Mouse (Mus musculus) hindbrain, embryonic 12.5 days (tissue): ENCODE data around the gene Adam17. TPM values are rescaled to one million over a fixed set of nuclear protein-coding genes. Genes with fewer than 3 reads are reported as not detected.
"Not testable (repeated sequence)": the region's sequence is repeated elsewhere in the genome, so short reads cannot be mapped to it uniquely, and the experiment has no call there.

Experiments
- ATAC-seq: fragments of 200-750 bp; cut with Nextera tagmentation; 2 replicates; pipeline ENCODE4 v1.8.0; 2017; ENCODE audit warnings: moderate TSS enrichment; ENCODE audit not compliant: low FRiP score
- H3K27ac ChIP-seq: fragments of 300-500 bp; sonication (generic); 2 replicates; pipeline ENCODE4 v1.5.1; 2016; ENCODE audit warnings: mild to moderate bottlenecking
- H3K27me3 ChIP-seq: fragments of 300-500 bp; sonication (generic); 2 replicates; pipeline ENCODE4 v1.6.1; 2016; ENCODE audit warnings: mild to moderate bottlenecking
- H3K36me3 ChIP-seq: fragments of 300-500 bp; sonication (generic); 2 replicates; pipeline ENCODE4 v1.6.1; 2016; ENCODE audit warnings: mild to moderate bottlenecking
- H3K4me1 ChIP-seq: fragments of 300-500 bp; sonication (generic); 2 replicates; pipeline ENCODE4 v1.6.1; 2016
- H3K4me2 ChIP-seq: fragments of 300-500 bp; sonication (generic); replicated peaks from 2 replicates; pipeline ENCODE4 v1.6.1; 2016; ENCODE audit warnings: mild to moderate bottlenecking
- H3K4me3 ChIP-seq: fragments of 300-500 bp; sonication (generic); 2 replicates; pipeline ENCODE4 v1.5.1; 2016; ENCODE audit warnings: mild to moderate bottlenecking
- H3K9ac ChIP-seq: fragments of 300-500 bp; sonication (generic); 2 replicates; pipeline ENCODE4 v1.6.1; 2016; ENCODE audit warnings: mild to moderate bottlenecking, moderate library complexity
- H3K9me3 ChIP-seq: fragments of 300-500 bp; sonication (generic); replicated peaks from 2 replicates; pipeline ENCODE4 v1.6.1; 2016; ENCODE audit warnings: mild to moderate bottlenecking
- WGBS: fragments of 180-500 bp; shearing (Covaris S2); methylation state at CpG from one replicate; pipeline ENCODE4 v1.1.7; 2016; 5-methylcytosine and 5-hydroxymethylcytosine counted together
- polyA plus RNA-seq: library from polyadenylated mRNA; unstranded; fragments of >200 nt; fragmentation: Nextera tagmentation; extraction: Ambion mirVana; gene quantifications from 2 replicates; pipeline ENCODE4 v1.2.1, GENCODE M21; 2016

The Adam17 gene
- 37.4 and 40.7 TPM in 2 replicates for polyA plus RNA-seq

- peak within 1 kb of the TSS; percentile 75 for H3K4me2 ChIP-seq
- peak within 1 kb of the TSS; percentile 68 for H3K4me3 ChIP-seq
- H3K4me1 ChIP-seq: peaks cover 7% of the 10 kb centered on the region; the same call in 1 of the 2 replicates
- H3K9ac ChIP-seq: peak within 1 kb of the TSS; percentile 84
- H3K27ac ChIP-seq: peak within 1 kb of the TSS; percentile 94
- no peaks in the 10 kb centered on the region for H3K27me3 ChIP-seq
- H3K9me3 ChIP-seq: no peaks in the 10 kb centered on the region
- WGBS: under 1% methylated on average over 53 of the region's 55 CpGs
- peak; percentile 98 for ATAC-seq
- no peaks in the 10 kb centered on the region for H3K36me3 ChIP-seq
These were observed at the start of gene Adam17 for GRCm38 (mm10) chr12:21373100-21373819. Adam17 (minus strand) TSS chr12:21373632.

- H3K9ac ChIP-seq: peak overlapping the region; percentile 50
- H3K36me3 ChIP-seq: peaks cover 15% of the 10 kb centered on the region
- no peaks in the 10 kb centered on the region for H3K9me3 ChIP-seq
- peaks cover 17% of the 10 kb centered on the region for H3K4me1 ChIP-seq
- no peak for ATAC-seq
- peak overlapping the region; percentile 49 for H3K4me2 ChIP-seq
- 31% methylated on average over 11 of the region's 11 CpGs for WGBS
- H3K27ac ChIP-seq: peak overlapping the region; percentile 80
- peak overlapping the region; percentile 93; the same call in 1 of the 2 replicates for H3K4me3 ChIP-seq
- H3K27me3 ChIP-seq: no peaks in the 10 kb centered on the region
These were observed 45.2 kb upstream of the Adam17 start for GRCm38 (mm10) chr12:21418621-21419131.

GRCm38 (mm10) chr12:21418083-21418482, 44.7 kb upstream of the Adam17 start:
- peak overlapping the region; percentile 80 for H3K27ac ChIP-seq
- H3K9ac ChIP-seq: peak overlapping the region; percentile 50
- H3K27me3 ChIP-seq: no peaks in the 10 kb centered on the region
- ATAC-seq: no peak
- H3K4me1 ChIP-seq: peaks cover 17% of the 10 kb centered on the region
- H3K4me2 ChIP-seq: peak overlapping the region; percentile 49
- WGBS: 6% methylated on average over 10 of the region's 10 CpGs
- peak overlapping the region; percentile 93 for H3K4me3 ChIP-seq
- H3K9me3 ChIP-seq: peaks cover 4% of the 10 kb centered on the region; the same call in 1 of the 2 replicates
- peaks cover 20% of the 10 kb centered on the region for H3K36me3 ChIP-seq

- Histone ChIP-seq H3K9me3 (peaks cover 7% of the 10 kb centered on the region; the same call in 1 of the 2 replicates), H3K4me2 (peak within 1 kb of the TSS; percentile 73), H3K9ac (peak within 1 kb of the TSS; percentile 96), H3K36me3 (peaks cover 27% of the 10 kb centered on the region), H3K4me3 (peak within 1 kb of the TSS; percentile 93), H3K27ac (peak within 1 kb of the TSS; percentile 99), H3K4me1 (peaks cover 17% of the 10 kb centered on the region), H3K27me3 (no peaks in the 10 kb centered on the region)
- ATAC-seq: peak; percentile 100
- under 1% methylated on average over 102 of the region's 103 CpGs for WGBS
These were observed 44.0 kb upstream of the Adam17 start, which contains the start of gene Ywhaq for GRCm38 (mm10) chr12:21417100-21418070. Ywhaq (minus strand) TSS chr12:21417637.

- ATAC-seq: no peak
- WGBS: under 1% methylated on average over 15 of the region's 15 CpGs
These were observed 43.1 kb upstream of the Adam17 start for GRCm38 (mm10) chr12:21416506-21416905.

GRCm38 (mm10) chr12:21410620-21411019, 37.2 kb upstream of the Adam17 start:
- Histone ChIP-seq H3K4me1 (peaks cover 7% of the 10 kb centered on the region), H3K4me3 (no peak overlapping the region), H3K4me2 (no peak overlapping the region), H3K9ac (no peak overlapping the region), H3K27me3 (no peaks in the 10 kb centered on the region), H3K27ac (no peak overlapping the region), H3K36me3 (peaks cover 89% of the 10 kb centered on the region), H3K9me3 (peaks cover 25% of the 10 kb centered on the region)
- ATAC-seq: no peak
- WGBS: 91% methylated on average over 2 of the region's 2 CpGs

More at GRCm38 (mm10) chr12:21416506-21416905, 43.1 kb upstream of the Adam17 start:
- H3K27me3 ChIP-seq: no peaks in the 10 kb centered on the region
- H3K27ac ChIP-seq: peak overlapping the region; percentile 79
- peaks cover 13% of the 10 kb centered on the region; the same call in 1 of the 2 replicates for H3K9me3 ChIP-seq
- H3K4me2 ChIP-seq: peak overlapping the region; percentile 73
- H3K4me1 ChIP-seq: peaks cover 17% of the 10 kb centered on the region
- peak overlapping the region; percentile 93 for H3K4me3 ChIP-seq
- H3K9ac ChIP-seq: peak overlapping the region; percentile 85
- H3K36me3 ChIP-seq: peaks cover 36% of the 10 kb centered on the region

- Histone ChIP-seq H3K36me3 (peaks cover 82% of the 10 kb centered on the region), H3K27ac (no peak overlapping the region), H3K27me3 (no peaks in the 10 kb centered on the region), H3K4me3 (no peak overlapping the region), H3K4me2 (no peak overlapping the region), H3K9ac (no peak overlapping the region), H3K4me1 (no peaks in the 10 kb centered on the region), H3K9me3 (peaks cover 25% of the 10 kb centered on the region)
- WGBS: 99% methylated on average over 3 of the region's 3 CpGs
- no peak for ATAC-seq
These were observed 36.2 kb upstream of the Adam17 start for GRCm38 (mm10) chr12:21409651-21410050.

GRCm38 (mm10) chr12:21408789-21409367, 35.4 kb upstream of the Adam17 start:
- no peak for ATAC-seq
- H3K4me2 ChIP-seq: no peak overlapping the region
- WGBS: 98% methylated on average over 2 of the region's 2 CpGs
- no peak overlapping the region for H3K4me3 ChIP-seq
- no peaks in the 10 kb centered on the region for H3K27me3 ChIP-seq
- H3K9me3 ChIP-seq: peaks cover 25% of the 10 kb centered on the region
- H3K36me3 ChIP-seq: peaks cover 78% of the 10 kb centered on the region
- H3K9ac ChIP-seq: no peak overlapping the region
- no peak overlapping the region for H3K27ac ChIP-seq
- H3K4me1 ChIP-seq: no peaks in the 10 kb centered on the region

- Histone ChIP-seq H3K27me3 (no peaks in the 10 kb centered on the region), H3K9me3 (peaks cover 4% of the 10 kb centered on the region; the same call in 1 of the 2 replicates), H3K36me3 (peaks cover 44% of the 10 kb centered on the region), H3K4me1 (no peaks in the 10 kb centered on the region), H3K27ac (no peak overlapping the region), H3K4me2 (no peak overlapping the region), H3K4me3 (no peak overlapping the region), H3K9ac (no peak overlapping the region)
- 98% methylated on average over 5 of the region's 5 CpGs for WGBS
- ATAC-seq: no peak
These were observed 29.3 kb upstream of the Adam17 start for GRCm38 (mm10) chr12:21402771-21403170.

GRCm38 (mm10) chr12:21386201-21386600, 12.8 kb upstream of the Adam17 start:
- Histone ChIP-seq H3K4me3 (no peak overlapping the region), H3K27ac (no peak overlapping the region), H3K4me2 (no peak overlapping the region), H3K9ac (no peak overlapping the region), H3K36me3 (peaks cover 32% of the 10 kb centered on the region), H3K9me3 (no peaks in the 10 kb centered on the region), H3K4me1 (no peaks in the 10 kb centered on the region), H3K27me3 (no peaks in the 10 kb centered on the region)
- ATAC-seq: no peak
- WGBS: 96% methylated on average over 2 of the region's 2 CpGs

- ATAC-seq, H3K4me1 ChIP-seq, H3K27me3 ChIP-seq, H3K4me3 ChIP-seq, H3K9me3 ChIP-seq, H3K4me2 ChIP-seq, H3K36me3 ChIP-seq, H3K27ac ChIP-seq, H3K9ac ChIP-seq: not testable (repeated sequence)
- 90% methylated on average over 6 of the region's 6 CpGs for WGBS
These were observed 5.4 kb upstream of the Adam17 start for GRCm38 (mm10) chr12:21378765-21379346.
